In the genomic region with DNA sequence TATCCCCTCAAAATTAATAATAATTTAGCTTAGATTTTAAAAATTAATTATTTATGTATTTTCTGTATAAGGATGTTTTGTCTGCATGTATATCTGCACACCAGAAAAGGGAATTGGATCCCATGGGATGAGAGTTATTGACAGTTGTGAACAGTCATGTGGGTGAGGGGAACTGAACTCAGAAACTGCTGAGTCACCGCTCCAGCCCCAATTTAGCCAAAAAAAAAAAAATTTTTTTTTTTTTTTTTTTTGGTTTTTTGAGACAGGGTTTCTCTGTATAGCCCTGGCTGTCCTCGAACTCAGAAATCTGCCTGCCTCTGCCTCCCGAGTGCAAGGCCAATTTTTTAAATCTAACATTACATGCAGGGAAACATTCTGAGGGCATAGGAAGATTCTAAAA, we compare ENCODE assay signal across 21 mouse cellular contexts. TPM values are rescaled to one million over a fixed set of nuclear protein-coding genes. Genes with fewer than 3 reads are reported as not detected.
"Had no signal": no experiment of that assay in that cellular context is flagged by ENCODE, and none has a peak within 500 bp of the region (broad histone marks: within the 10 kb centered on the region; RNA-seq: fewer than 3 reads in every experiment).

No protein-coding gene starts in this region.

- H3K27me3 ChIP-seq: liver, embryonic 13.5 days; neural tube, embryonic 12.5 days; neural tube, embryonic 15.5 days had no signal

- H3K9me3 ChIP-seq: liver, embryonic 13.5 days; neural tube, embryonic 12.5 days; neural tube, embryonic 15.5 days had no signal

- H3K27ac ChIP-seq: liver, embryonic 13.5 days; neural tube, embryonic 12.5 days; neural tube, embryonic 15.5 days; stomach, postnatal 0 days had no signal

- H3K9ac ChIP-seq: liver, embryonic 13.5 days; neural tube, embryonic 12.5 days; neural tube, embryonic 15.5 days had no signal

- H3K4me1 ChIP-seq: neural tube, embryonic 12.5 days; neural tube, embryonic 15.5 days had no signal

- H3K4me3 ChIP-seq: liver, embryonic 13.5 days; neural tube, embryonic 12.5 days; neural tube, embryonic 15.5 days had no signal

- DNase-seq: kidney, postnatal 14 days; kidney, postnatal 4 days; layer of hippocampus, adult 9-11 months; liver, embryonic 13.5 days; lung, adult 2 months; lung, postnatal 14 days; lung, postnatal 4 days; midbrain, embryonic 14.5 days; right cerebral cortex, adult 18-20 months; right cerebral cortex, postnatal 14 days; right cerebral cortex, postnatal 4 days; thymus, adult 2 months; thymus, postnatal 14 days; thymus, postnatal 4 days had no signal

- H3K4me2 ChIP-seq: liver, embryonic 13.5 days; midbrain, embryonic 11.5 days; neural tube, embryonic 12.5 days; neural tube, embryonic 15.5 days had no signal

RNA-seq across cellular contexts. Expression of a gene that starts 48.5 kb away (rescaled TPM):
- total RNA-seq: megakaryocyte progenitor cell, adult 5-6 weeks; megakaryocyte-erythroid progenitor cell, adult 5-6 weeks had no signal
- polyA plus RNA-seq: limb, embryonic 11.5 days; midbrain, embryonic 11.5 days had no signal
